Mouse (Mus musculus): ENCODE measurements around the gene Eid3. TPM values are rescaled to one million over a fixed set of nuclear protein-coding genes. Genes with fewer than 3 reads are reported as not detected.

The Eid3 gene
- polyA plus RNA-seq, 1 experiment from 2014 or later = 0.81 TPM

GRCm38 (mm10) chr10:82893872-82894650 lies 27.6 kb downstream of the Eid3 start:
- Histone ChIP-seq H3K27ac (ENCODE audit: low read depth, low read length) (no peak overlapping the region), H3K27me3 (ENCODE audit: control insufficient read depth, insufficient read depth, low read length) (no peaks in the 10 kb centered on the region), H3K4me1 (ENCODE audit: control insufficient read depth, insufficient read depth, low read length) (0 out of 2 replicates have a peak, but pooled peaks cover 2% of the 10 kb centered on the region), H3K9ac (ENCODE audit: low read depth, low read length) (no peak overlapping the region), H3K4me3 (ENCODE audit: low read length) (no peak overlapping the region), H3K9me3 (ENCODE audit: control insufficient read depth, low read length) (no peaks in the 10 kb centered on the region), H3K4me2 (replicated peaks; ENCODE audit: low read depth, low read length) (no peak overlapping the region), H3K36me3 (ENCODE audit: control insufficient read depth, insufficient read depth, low read length) (peaks cover 74% of the 10 kb centered on the region)
- WGBS = 90% methylated on average over 18 of the region's 18 CpGs
- ATAC-seq (ENCODE audit: low FRiP score, low TSS enrichment) = no peak

DNA sequence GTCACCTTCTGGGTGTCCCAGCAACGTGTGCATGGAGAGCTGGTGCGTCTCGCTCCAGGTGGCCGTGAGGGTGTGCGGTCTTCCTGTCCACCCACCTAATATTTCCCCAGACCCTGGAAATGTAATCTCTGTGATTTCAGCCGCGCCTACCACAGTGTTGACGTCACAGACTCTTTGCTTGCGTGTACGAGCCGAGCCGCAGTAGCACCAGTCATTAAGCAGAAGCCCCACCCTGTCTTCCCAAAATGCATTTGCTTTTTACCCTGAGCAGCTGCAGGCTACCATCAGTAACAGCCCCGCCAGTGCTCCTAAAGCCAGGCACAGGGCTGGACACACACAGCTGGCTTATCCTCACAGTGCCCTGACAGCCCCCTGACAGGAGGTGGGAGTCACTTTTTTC lies 31.5 kb downstream of the Eid3 start:
- WGBS = 89% methylated on average over 13 of the region's 13 CpGs
- H3K4me3 ChIP-seq (ENCODE audit: low read length) = no peak overlapping the region
- peaks cover 41% of the 10 kb centered on the region for H3K36me3 ChIP-seq (ENCODE audit: control insufficient read depth, insufficient read depth, low read length)
- H3K27me3 ChIP-seq (ENCODE audit: control insufficient read depth, insufficient read depth, low read length) = no peaks in the 10 kb centered on the region
- H3K27ac ChIP-seq (ENCODE audit: low read depth, low read length) = no peak overlapping the region
- H3K4me1 ChIP-seq (ENCODE audit: control insufficient read depth, insufficient read depth, low read length) = no peaks in the 10 kb centered on the region
- no peak overlapping the region for H3K9ac ChIP-seq (ENCODE audit: low read depth, low read length)
- H3K4me2 ChIP-seq (replicated peaks; ENCODE audit: low read depth, low read length) = no peak overlapping the region
- ATAC-seq (ENCODE audit: low FRiP score, low TSS enrichment) = no peak
- H3K9me3 ChIP-seq (ENCODE audit: control insufficient read depth, low read length) = no peaks in the 10 kb centered on the region

GRCm38 (mm10) chr10:82898893-82899292 lies 32.5 kb downstream of the Eid3 start:
- H3K27ac ChIP-seq (ENCODE audit: low read depth, low read length) = no peak overlapping the region
- peaks cover 39% of the 10 kb centered on the region for H3K36me3 ChIP-seq (ENCODE audit: control insufficient read depth, insufficient read depth, low read length)
- H3K9me3 ChIP-seq (ENCODE audit: control insufficient read depth, low read length) = no peaks in the 10 kb centered on the region
- H3K4me3 ChIP-seq (ENCODE audit: low read length) = no peak overlapping the region
- 56% methylated on average over 7 of the region's 7 CpGs for WGBS
- no peak for ATAC-seq (ENCODE audit: low FRiP score, low TSS enrichment)
- no peaks in the 10 kb centered on the region for H3K27me3 ChIP-seq (ENCODE audit: control insufficient read depth, insufficient read depth, low read length)
- no peak overlapping the region for H3K9ac ChIP-seq (ENCODE audit: low read depth, low read length)
- no peaks in the 10 kb centered on the region for H3K4me1 ChIP-seq (ENCODE audit: control insufficient read depth, insufficient read depth, low read length)
- H3K4me2 ChIP-seq (replicated peaks; ENCODE audit: low read depth, low read length) = no peak overlapping the region

GRCm38 (mm10) chr10:82899810-82900421 lies 33.5 kb downstream of the Eid3 start:
- Histone ChIP-seq H3K9me3 (ENCODE audit: control insufficient read depth, low read length) (no peaks in the 10 kb centered on the region), H3K4me2 (replicated peaks; ENCODE audit: low read depth, low read length) (no peak overlapping the region), H3K4me1 (ENCODE audit: control insufficient read depth, insufficient read depth, low read length) (no peaks in the 10 kb centered on the region), H3K36me3 (ENCODE audit: control insufficient read depth, insufficient read depth, low read length) (peaks cover 32% of the 10 kb centered on the region), H3K4me3 (ENCODE audit: low read length) (no peak overlapping the region), H3K9ac (ENCODE audit: low read depth, low read length) (no peak overlapping the region), H3K27ac (ENCODE audit: low read depth, low read length) (no peak overlapping the region), H3K27me3 (ENCODE audit: control insufficient read depth, insufficient read depth, low read length) (no peaks in the 10 kb centered on the region)
- 0 out of 2 replicates have a peak, but pooled peaks have one; percentile 14 for ATAC-seq (ENCODE audit: low FRiP score, low TSS enrichment)
- WGBS = 49% methylated on average over 16 of the region's 16 CpGs

DNA sequence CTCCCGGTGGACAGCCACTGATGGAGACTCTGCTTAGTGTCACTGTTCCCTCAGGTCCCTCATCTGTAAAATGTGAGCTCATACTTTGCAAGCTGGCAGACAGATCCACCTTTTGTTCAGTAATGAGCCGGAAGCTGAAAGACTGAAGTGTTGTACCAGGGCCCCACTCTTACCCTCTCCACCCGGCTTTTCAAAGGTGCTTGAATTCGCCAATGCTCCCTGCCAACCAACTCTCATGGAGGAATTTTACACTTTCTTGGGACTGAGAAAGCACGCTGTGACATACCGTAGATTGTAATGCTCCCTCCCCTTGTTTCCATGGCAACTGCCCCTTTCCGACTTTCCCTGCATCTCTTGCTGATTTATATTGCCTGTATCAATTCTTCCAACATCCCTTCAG lies 34.1 kb downstream of the Eid3 start:
- WGBS = 40% methylated on average over 7 of the region's 7 CpGs
- Histone ChIP-seq H3K4me3 (ENCODE audit: low read length) (no peak overlapping the region), H3K9me3 (ENCODE audit: control insufficient read depth, low read length) (no peaks in the 10 kb centered on the region), H3K4me1 (ENCODE audit: control insufficient read depth, insufficient read depth, low read length) (no peaks in the 10 kb centered on the region), H3K9ac (ENCODE audit: low read depth, low read length) (no peak overlapping the region), H3K36me3 (ENCODE audit: control insufficient read depth, insufficient read depth, low read length) (peaks cover 26% of the 10 kb centered on the region), H3K4me2 (replicated peaks; ENCODE audit: low read depth, low read length) (no peak overlapping the region), H3K27me3 (ENCODE audit: control insufficient read depth, insufficient read depth, low read length) (no peaks in the 10 kb centered on the region), H3K27ac (ENCODE audit: low read depth, low read length) (no peak overlapping the region)
- ATAC-seq (ENCODE audit: low FRiP score, low TSS enrichment) = no peak

DNA sequence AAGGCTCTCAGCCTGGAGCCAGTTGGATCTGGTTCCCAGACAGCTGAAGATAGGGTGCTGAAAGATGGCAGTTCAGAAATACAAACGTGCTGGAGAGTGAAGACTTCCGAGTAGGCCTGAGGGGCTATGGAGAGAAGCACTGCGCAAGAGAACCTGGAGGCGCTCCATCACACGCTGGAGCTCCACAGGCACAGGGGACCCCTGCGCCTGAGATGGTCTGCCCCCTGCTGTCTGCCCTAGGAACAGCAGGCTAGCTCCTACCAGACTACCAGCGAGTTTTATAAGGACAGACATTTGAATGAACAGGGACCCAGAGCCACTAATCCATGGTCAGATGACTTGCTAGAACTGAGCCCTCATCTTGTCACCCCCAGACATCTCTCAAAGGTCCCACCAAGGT lies 35.0 kb downstream of the Eid3 start:
- Histone ChIP-seq H3K36me3 (ENCODE audit: control insufficient read depth, insufficient read depth, low read length) (peaks cover 17% of the 10 kb centered on the region), H3K9ac (ENCODE audit: low read depth, low read length) (no peak overlapping the region), H3K9me3 (ENCODE audit: control insufficient read depth, low read length) (no peaks in the 10 kb centered on the region), H3K4me1 (ENCODE audit: control insufficient read depth, insufficient read depth, low read length) (no peaks in the 10 kb centered on the region), H3K27me3 (ENCODE audit: control insufficient read depth, insufficient read depth, low read length) (no peaks in the 10 kb centered on the region), H3K4me2 (replicated peaks; ENCODE audit: low read depth, low read length) (no peak overlapping the region), H3K27ac (ENCODE audit: low read depth, low read length) (no peak overlapping the region), H3K4me3 (ENCODE audit: low read length) (no peak overlapping the region)
- 3% methylated on average over 7 of the region's 7 CpGs for WGBS
- ATAC-seq (ENCODE audit: low FRiP score, low TSS enrichment) = peak; percentile 81

DNA sequence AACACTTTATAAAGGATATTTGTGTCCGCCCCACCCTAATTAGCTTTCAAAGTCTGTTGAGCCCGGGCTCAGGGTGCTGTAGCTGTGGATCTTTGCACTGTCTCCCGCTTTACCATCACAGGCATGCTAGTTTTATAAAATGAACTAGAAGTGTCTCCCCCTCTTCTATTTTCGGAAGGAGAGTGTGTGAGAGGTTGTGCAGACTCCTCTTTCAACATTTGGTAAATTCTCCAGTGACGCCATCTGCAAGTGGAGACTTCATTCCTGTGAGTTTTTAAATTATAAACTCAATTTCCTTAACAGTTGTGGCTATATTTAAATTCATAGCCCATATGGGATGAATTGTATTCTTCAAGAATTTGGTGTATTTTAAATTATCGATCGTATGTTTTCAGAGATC lies 42.1 kb downstream of the Eid3 start:
- Histone ChIP-seq H3K36me3 (ENCODE audit: control insufficient read depth, insufficient read depth, low read length) (no peaks in the 10 kb centered on the region), H3K4me2 (replicated peaks; ENCODE audit: low read depth, low read length) (no peak overlapping the region), H3K27me3 (ENCODE audit: control insufficient read depth, insufficient read depth, low read length) (no peaks in the 10 kb centered on the region), H3K4me1 (ENCODE audit: control insufficient read depth, insufficient read depth, low read length) (no peaks in the 10 kb centered on the region), H3K27ac (ENCODE audit: low read depth, low read length) (no peak overlapping the region), H3K4me3 (ENCODE audit: low read length) (no peak overlapping the region), H3K9ac (ENCODE audit: low read depth, low read length) (no peak overlapping the region), H3K9me3 (ENCODE audit: control insufficient read depth, low read length) (no peaks in the 10 kb centered on the region)
- 92% methylated on average over 7 of the region's 7 CpGs for WGBS
- ATAC-seq (ENCODE audit: low FRiP score, low TSS enrichment) = no peak

DNA sequence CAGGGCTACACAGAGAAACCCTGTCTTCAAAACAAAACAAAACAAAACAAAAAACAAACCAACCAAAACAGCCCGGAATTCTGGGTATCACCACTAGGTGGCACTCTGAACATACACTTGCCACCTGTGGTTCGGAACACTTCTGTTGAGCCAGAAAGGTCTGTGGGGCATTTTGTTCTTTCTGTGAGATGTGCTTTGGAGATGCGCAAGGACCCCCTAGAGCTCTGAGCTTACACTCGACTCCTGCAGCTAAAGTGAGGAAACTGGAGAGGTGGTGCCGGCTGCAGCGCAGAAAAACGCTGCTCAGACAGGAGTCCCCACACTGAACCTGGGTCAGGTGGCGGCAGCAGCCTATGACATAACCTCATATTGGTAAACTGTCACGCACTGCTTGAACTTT lies 43.0 kb downstream of the Eid3 start:
- H3K4me2 ChIP-seq (replicated peaks; ENCODE audit: low read depth, low read length) = 0 out of 2 replicates have a peak overlapping the region, but pooled peaks have one; percentile 10
- H3K9me3 ChIP-seq (ENCODE audit: control insufficient read depth, low read length) = no peaks in the 10 kb centered on the region
- no peaks in the 10 kb centered on the region for H3K27me3 ChIP-seq (ENCODE audit: control insufficient read depth, insufficient read depth, low read length)
- H3K27ac ChIP-seq (ENCODE audit: low read depth, low read length) = no peak overlapping the region
- H3K4me1 ChIP-seq (ENCODE audit: control insufficient read depth, insufficient read depth, low read length) = no peaks in the 10 kb centered on the region
- no peaks in the 10 kb centered on the region for H3K36me3 ChIP-seq (ENCODE audit: control insufficient read depth, insufficient read depth, low read length)
- ATAC-seq (ENCODE audit: low FRiP score, low TSS enrichment) = no peak
- whole genome bisulfite sequencing = 15% methylated on average over 9 of the region's 9 CpGs
- H3K4me3 ChIP-seq (ENCODE audit: low read length) = no peak overlapping the region
- H3K9ac ChIP-seq (ENCODE audit: low read depth, low read length) = no peak overlapping the region

- Histone ChIP-seq H3K4me1 (ENCODE audit: control insufficient read depth, insufficient read depth, low read length) (no peaks in the 10 kb centered on the region), H3K9me3 (ENCODE audit: control insufficient read depth, low read length) (no peaks in the 10 kb centered on the region), H3K4me3 (ENCODE audit: low read length) (no peak overlapping the region), H3K27me3 (ENCODE audit: control insufficient read depth, insufficient read depth, low read length) (no peaks in the 10 kb centered on the region), H3K27ac (ENCODE audit: low read depth, low read length) (no peak overlapping the region), H3K9ac (ENCODE audit: low read depth, low read length) (no peak overlapping the region), H3K4me2 (replicated peaks; ENCODE audit: low read depth, low read length) (no peak overlapping the region), H3K36me3 (ENCODE audit: control insufficient read depth, insufficient read depth, low read length) (no peaks in the 10 kb centered on the region)
- WGBS = 80% methylated on average over 3 of the region's 3 CpGs
- no peak for ATAC-seq (ENCODE audit: low FRiP score, low TSS enrichment)
These were observed 43.8 kb downstream of the Eid3 start for GRCm38 (mm10) chr10:82910198-82910597.
